Mouse (Mus musculus): ENCODE measurements around the gene Ptprj. TPM values are rescaled to one million over a fixed set of nuclear protein-coding genes. Genes with fewer than 3 reads are reported as not detected.

The Ptprj gene
- total and polyA plus RNA-seq, 2 experiments from 2014 or later: 4.7 to 37.8 TPM

GRCm38 (mm10) chr2:90533944-90534343, 46.5 kb downstream of the Ptprj start:
- no peaks in the 10 kb centered on the region for H3K27me3 ChIP-seq (ENCODE audit: insufficient read depth, low read length)
- no peak overlapping the region for H3K9ac ChIP-seq (replicated peaks; ENCODE audit: low read length)
- 95% methylated on average over 7 of the region's 7 CpGs for WGBS
- no peak overlapping the region for H3K27ac ChIP-seq
- H3K4me1 ChIP-seq (ENCODE audit: insufficient read depth, low read length): peaks cover 17% of the 10 kb centered on the region
- no peak for ATAC-seq
- DNase-seq (ENCODE audit: low spot score): no peak
- no peaks in the 10 kb centered on the region; the same call in 1 of the 2 replicates for H3K36me3 ChIP-seq (ENCODE audit: insufficient read depth, low read length)
- H3K4me2 ChIP-seq (ENCODE audit: low read depth, low read length): no peak overlapping the region
- H3K9me3 ChIP-seq (ENCODE audit: low read length): no peaks in the 10 kb centered on the region
- no peak overlapping the region for H3K4me3 ChIP-seq (ENCODE audit: low read length)
- TF ChIP-seq CTCF (IDR thresholded peaks at IDR 0.05; ENCODE audit: low read depth): no peak

DNA sequence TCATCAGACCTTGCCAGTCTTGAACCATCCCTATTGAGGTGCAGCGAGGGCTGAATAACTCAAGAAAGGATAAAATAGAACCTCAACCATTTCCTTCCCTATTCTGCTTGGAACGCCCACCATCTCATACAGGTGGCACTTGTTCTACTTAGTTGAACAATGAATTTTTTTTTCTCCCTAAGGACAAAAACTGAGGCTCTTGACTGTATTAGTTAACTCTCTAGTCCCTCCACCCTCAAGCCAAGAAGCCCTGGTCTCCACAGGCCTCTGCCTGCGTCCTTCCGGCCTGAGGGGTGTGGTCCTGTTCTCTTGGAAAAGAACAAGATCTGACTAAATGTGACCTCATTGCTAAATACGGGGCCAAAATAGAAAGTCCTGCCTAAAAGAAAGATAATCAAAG, 48.4 kb downstream of the Ptprj start:
- Histone ChIP-seq H3K27me3 (ENCODE audit: insufficient read depth, low read length) (no peaks in the 10 kb centered on the region), H3K4me1 (ENCODE audit: insufficient read depth, low read length) (peaks cover 13% of the 10 kb centered on the region), H3K27ac (no peak overlapping the region), H3K9ac (replicated peaks; ENCODE audit: low read length) (no peak overlapping the region), H3K9me3 (ENCODE audit: low read length) (no peaks in the 10 kb centered on the region), H3K4me2 (ENCODE audit: low read depth, low read length) (no peak overlapping the region), H3K36me3 (ENCODE audit: insufficient read depth, low read length) (no peaks in the 10 kb centered on the region; the same call in 1 of the 2 replicates), H3K4me3 (ENCODE audit: low read length) (no peak overlapping the region)
- ATAC-seq: no peak
- 89% methylated on average over 5 of the region's 5 CpGs for WGBS
- no peak for DNase-seq (ENCODE audit: low spot score)
- no peak for TF ChIP-seq CTCF (IDR thresholded peaks at IDR 0.05; ENCODE audit: low read depth)

GRCm38 (mm10) chr2:90528107-90528506, 52.3 kb downstream of the Ptprj start:
- H3K9ac ChIP-seq (replicated peaks; ENCODE audit: low read length): no peak overlapping the region
- 84% methylated on average over 5 of the region's 5 CpGs for WGBS
- ATAC-seq (no peak), DNase-seq (ENCODE audit: low spot score) (no peak)
- no peak overlapping the region for H3K4me2 ChIP-seq (ENCODE audit: low read depth, low read length)
- no peaks in the 10 kb centered on the region for H3K9me3 ChIP-seq (ENCODE audit: low read length)
- no peaks in the 10 kb centered on the region for H3K27me3 ChIP-seq (ENCODE audit: insufficient read depth, low read length)
- no peak overlapping the region for H3K27ac ChIP-seq
- no peaks in the 10 kb centered on the region for H3K36me3 ChIP-seq (ENCODE audit: insufficient read depth, low read length)
- H3K4me1 ChIP-seq (ENCODE audit: insufficient read depth, low read length): peaks cover 6% of the 10 kb centered on the region
- no peak overlapping the region for H3K4me3 ChIP-seq (ENCODE audit: low read length)
- TF ChIP-seq CTCF (IDR thresholded peaks at IDR 0.05; ENCODE audit: low read depth): no peak

GRCm38 (mm10) chr2:90526971-90527370, 53.5 kb downstream of the Ptprj start:
- Histone ChIP-seq H3K9me3 (ENCODE audit: low read length) (no peaks in the 10 kb centered on the region), H3K9ac (replicated peaks; ENCODE audit: low read length) (no peak overlapping the region), H3K27ac (peak overlapping the region; percentile 71), H3K4me2 (ENCODE audit: low read depth, low read length) (peak overlapping the region; percentile 1; the same call in 1 of the 2 replicates), H3K4me1 (ENCODE audit: insufficient read depth, low read length) (peaks cover 6% of the 10 kb centered on the region), H3K4me3 (ENCODE audit: low read length) (no peak overlapping the region), H3K36me3 (ENCODE audit: insufficient read depth, low read length) (no peaks in the 10 kb centered on the region), H3K27me3 (ENCODE audit: insufficient read depth, low read length) (no peaks in the 10 kb centered on the region)
- DNase-seq (ENCODE audit: low spot score) (peak; percentile 28), ATAC-seq (peak; percentile 60)
- TF ChIP-seq CTCF (IDR thresholded peaks at IDR 0.05; ENCODE audit: low read depth): no peak
- WGBS: 17% methylated on average over 6 of the region's 6 CpGs

DNA sequence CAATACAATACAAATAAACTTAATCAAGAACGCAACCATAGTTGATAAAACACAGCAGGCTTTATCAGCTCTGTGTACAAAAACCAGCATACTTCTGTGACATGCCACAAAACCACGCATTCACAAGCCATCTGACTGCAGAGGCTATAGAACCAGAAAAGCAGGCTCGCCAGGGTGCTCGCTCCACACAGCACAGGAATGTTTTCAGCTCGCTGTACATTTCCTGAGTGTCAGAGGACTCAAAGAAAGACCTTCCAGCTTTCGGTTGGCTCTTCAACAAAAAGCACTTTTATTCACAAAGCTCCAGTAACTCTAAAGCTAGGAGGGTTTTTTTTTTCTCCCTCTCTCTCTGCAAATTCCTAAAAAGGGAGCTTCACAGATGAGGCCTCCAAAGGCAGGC, 53.9 kb downstream of the Ptprj start:
- no peaks in the 10 kb centered on the region for H3K27me3 ChIP-seq (ENCODE audit: insufficient read depth, low read length)
- WGBS: 23% methylated on average over 6 of the region's 6 CpGs
- peaks cover 6% of the 10 kb centered on the region for H3K4me1 ChIP-seq (ENCODE audit: insufficient read depth, low read length)
- no peak for TF ChIP-seq CTCF (IDR thresholded peaks at IDR 0.05; ENCODE audit: low read depth)
- H3K9me3 ChIP-seq (ENCODE audit: low read length): no peaks in the 10 kb centered on the region
- ATAC-seq: peak; percentile 64
- DNase-seq (ENCODE audit: low spot score): peak; percentile 60
- no peaks in the 10 kb centered on the region for H3K36me3 ChIP-seq (ENCODE audit: insufficient read depth, low read length)
- no peak overlapping the region; the same call in 1 of the 2 replicates for H3K9ac ChIP-seq (replicated peaks; ENCODE audit: low read length)
- peak overlapping the region; percentile 71 for H3K27ac ChIP-seq
- peak overlapping the region; percentile 1 for H3K4me2 ChIP-seq (ENCODE audit: low read depth, low read length)
- no peak overlapping the region for H3K4me3 ChIP-seq (ENCODE audit: low read length)

DNA sequence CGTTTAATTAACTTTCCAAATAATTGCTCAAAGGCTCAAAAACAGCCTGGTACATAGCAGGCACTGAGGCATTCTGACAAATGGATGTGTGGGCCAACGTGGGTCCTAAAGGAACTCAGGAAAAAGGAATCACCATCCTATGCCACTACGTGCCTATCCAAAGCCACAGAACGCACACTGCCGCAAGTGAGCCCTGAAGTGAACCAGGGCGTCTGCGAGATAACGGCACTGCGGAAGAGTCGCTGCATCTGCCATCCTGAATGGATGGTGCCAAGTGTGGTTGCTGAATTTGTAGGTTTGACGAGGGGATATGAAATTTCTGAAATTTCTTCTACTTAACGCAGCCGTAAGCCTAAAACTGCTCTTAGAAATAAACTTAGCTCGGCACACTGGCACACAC, 54.6 kb downstream of the Ptprj start:
- Histone ChIP-seq H3K36me3 (ENCODE audit: insufficient read depth, low read length) (no peaks in the 10 kb centered on the region), H3K9ac (replicated peaks; ENCODE audit: low read length) (no peak overlapping the region), H3K4me1 (ENCODE audit: insufficient read depth, low read length) (peaks cover 6% of the 10 kb centered on the region), H3K4me2 (ENCODE audit: low read depth, low read length) (no peak overlapping the region), H3K9me3 (ENCODE audit: low read length) (no peaks in the 10 kb centered on the region), H3K27ac (peak overlapping the region; percentile 71), H3K27me3 (ENCODE audit: insufficient read depth, low read length) (no peaks in the 10 kb centered on the region), H3K4me3 (ENCODE audit: low read length) (no peak overlapping the region)
- ATAC-seq (no peak), DNase-seq (ENCODE audit: low spot score) (no peak)
- WGBS: 60% methylated on average over 14 of the region's 14 CpGs
- TF ChIP-seq CTCF (IDR thresholded peaks at IDR 0.05; ENCODE audit: low read depth): no peak

GRCm38 (mm10) chr2:90522455-90522854, 58.0 kb downstream of the Ptprj start:
- Histone ChIP-seq H3K9ac (replicated peaks; ENCODE audit: low read length) (no peak overlapping the region), H3K4me2 (ENCODE audit: low read depth, low read length) (no peak overlapping the region), H3K4me3 (ENCODE audit: low read length) (no peak overlapping the region), H3K9me3 (ENCODE audit: low read length) (no peaks in the 10 kb centered on the region), H3K36me3 (ENCODE audit: insufficient read depth, low read length) (no peaks in the 10 kb centered on the region), H3K27ac (no peak overlapping the region), H3K27me3 (ENCODE audit: insufficient read depth, low read length) (no peaks in the 10 kb centered on the region), H3K4me1 (ENCODE audit: insufficient read depth, low read length) (peaks cover 2% of the 10 kb centered on the region)
- TF ChIP-seq CTCF (IDR thresholded peaks at IDR 0.05; ENCODE audit: low read depth): no peak
- DNase-seq (ENCODE audit: low spot score) (no peak), ATAC-seq (no peak)
- 73% methylated on average over 6 of the region's 6 CpGs for WGBS
